Mouse (Mus musculus) cerebellum, adult 2 months (tissue): ENCODE data around the gene Tubd1. TPM values are rescaled to one million over a fixed set of nuclear protein-coding genes. Genes with fewer than 3 reads are reported as not detected.

Source experiments
- DNase-seq, 2 experiments: peaks; one replicate each; pipeline ENCODE4 v3.0.0; 2021
- H3K27ac ChIP-seq: fragments of 200-500 bp; 2 replicates; pipeline ENCODE4 v1.5.1; 2012; ENCODE audit warnings: low read length, control low read depth, inconsistent platforms; ENCODE audit not compliant: insufficient read depth
- H3K27me3 ChIP-seq: fragments of 200-500 bp; 2 replicates; pipeline ENCODE4 v1.6.1; 2012; ENCODE audit warnings: inconsistent platforms, mild to moderate bottlenecking, low read length, moderate library complexity; ENCODE audit not compliant: control insufficient read depth, insufficient read depth
- H3K4me1 ChIP-seq: fragments of 200-500 bp; 2 replicates; pipeline ENCODE4 v1.6.1; 2011; ENCODE audit warnings: low read length; ENCODE audit not compliant: control insufficient read depth, insufficient read depth
- H3K4me3 ChIP-seq: fragments of 200-500 bp; replicated peaks from 2 replicates; pipeline ENCODE3; 2011; ENCODE audit warnings: mild to moderate bottlenecking, low read depth, low read length, control low read depth; ENCODE audit not compliant: insufficient read depth
- CTCF ChIP-seq: fragments of 200-500 bp; IDR thresholded peaks from 2 replicates; pipeline ENCODE4 v1.5.1; 2011; ENCODE audit warnings: low read depth, mild to moderate bottlenecking, control low read depth, low read length, moderate library complexity, borderline replicate concordance; ENCODE audit not compliant: insufficient read depth
- POLR2A ChIP-seq: fragments of 200-500 bp; IDR thresholded peaks from 2 replicates; pipeline ENCODE4 v1.6.1; 2011; ENCODE audit warnings: low read length, control low read depth, borderline replicate concordance; ENCODE audit not compliant: insufficient read depth
- WGBS: fragments of 180-500 bp; shearing (Covaris S2); methylation state at CpG from one replicate; pipeline ENCODE4 v1.1.7; 2018; 5-methylcytosine and 5-hydroxymethylcytosine counted together
- polyA plus RNA-seq: library from polyadenylated mRNA; depleted of rRNA; stranded (reverse); fragments of >200 nt; gene quantifications from 2 replicates; pipeline ENCODE4 v1.2.3, GENCODE M21; 2012

Gene Tubd1
- polyA plus RNA-seq, 1 experiment, result 4.0 TPM

- 87% methylated on average over 1 of the region's 1 CpGs for WGBS
Observed at GRCm38 (mm10) chr11:86542851-86543250, 1.9 kb upstream of the Tubd1 start.

GRCm38 (mm10) chr11:86543960-86544638 lies 692 bp upstream of the Tubd1 start:
- no peak for TF ChIP-seq CTCF
- TF ChIP-seq POLR2A, result no peak
- Histone ChIP-seq H3K27ac (peak overlapping the region; percentile 26; the same call in 1 of the 2 replicates), H3K4me1 (no peaks in the 10 kb centered on the region), H3K4me3 (peak overlapping the region; percentile 81), H3K27me3 (no peaks in the 10 kb centered on the region)
- WGBS, result under 1% methylated on average over 43 of the region's 50 CpGs
- no peak for DNase-seq

More at GRCm38 (mm10) chr11:86542851-86543250, 1.9 kb upstream of the Tubd1 start:
- no peaks in the 10 kb centered on the region for H3K4me1 ChIP-seq
- no peak overlapping the region for H3K27ac ChIP-seq
- TF ChIP-seq POLR2A (no peak), CTCF (no peak)
- no peaks in the 10 kb centered on the region for H3K27me3 ChIP-seq
- H3K4me3 ChIP-seq, result no peak overlapping the region
- no peak for DNase-seq

GRCm38 (mm10) chr11:86545556-86545955 lies 765 bp downstream of the Tubd1 start:
- WGBS, result 75% methylated on average over 8 of the region's 8 CpGs
- DNase-seq, result no peak
- no peak for TF ChIP-seq CTCF
- TF ChIP-seq POLR2A, result no peak

GRCm38 (mm10) chr11:86547412-86547811 lies 2.6 kb downstream of the Tubd1 start:
- Histone ChIP-seq H3K27ac (no peak overlapping the region), H3K4me3 (no peak overlapping the region), H3K4me1 (no peaks in the 10 kb centered on the region), H3K27me3 (no peaks in the 10 kb centered on the region)
- no peak for TF ChIP-seq CTCF
- no peak for TF ChIP-seq POLR2A
- 100% methylated on average over 1 of the region's 1 CpGs for WGBS
- DNase-seq, result no peak

More at GRCm38 (mm10) chr11:86545556-86545955, 765 bp downstream of the Tubd1 start:
- no peak overlapping the region for H3K27ac ChIP-seq
- H3K27me3 ChIP-seq, result no peaks in the 10 kb centered on the region
- no peaks in the 10 kb centered on the region for H3K4me1 ChIP-seq
- no peak overlapping the region for H3K4me3 ChIP-seq

- TF ChIP-seq CTCF (no peak), POLR2A (no peak)
- Histone ChIP-seq H3K4me1 (no peaks in the 10 kb centered on the region), H3K4me3 (no peak overlapping the region), H3K27ac (no peak overlapping the region), H3K27me3 (no peaks in the 10 kb centered on the region)
- WGBS, result 85% methylated on average over 6 of the region's 6 CpGs
- DNase-seq, result no peak
Observed at GRCm38 (mm10) chr11:86553525-86553924, 8.7 kb downstream of the Tubd1 start.

GRCm38 (mm10) chr11:86558258-86558657 lies 13.5 kb downstream of the Tubd1 start:
- Histone ChIP-seq H3K4me3 (no peak overlapping the region), H3K27ac (no peak overlapping the region), H3K27me3 (no peaks in the 10 kb centered on the region), H3K4me1 (no peaks in the 10 kb centered on the region)
- TF ChIP-seq CTCF, result no peak
- TF ChIP-seq POLR2A, result no peak
- no peak for DNase-seq
- 74% methylated on average over 4 of the region's 4 CpGs for WGBS

GRCm38 (mm10) chr11:86568425-86568824 lies 23.6 kb downstream of the Tubd1 start:
- DNase-seq, result no peak
- Histone ChIP-seq H3K27ac (no peak overlapping the region), H3K4me1 (peaks cover 3% of the 10 kb centered on the region; the same call in 1 of the 2 replicates), H3K4me3 (no peak overlapping the region), H3K27me3 (no peaks in the 10 kb centered on the region)
- no peak for TF ChIP-seq POLR2A
- no peak; the same call in 1 of the 2 replicates for TF ChIP-seq CTCF
- 64% methylated on average over 3 of the region's 3 CpGs for WGBS

- TF ChIP-seq POLR2A (no peak), CTCF (no peak)
- Histone ChIP-seq H3K27me3 (no peaks in the 10 kb centered on the region), H3K27ac (no peak overlapping the region), H3K4me1 (peaks cover 3% of the 10 kb centered on the region; the same call in 1 of the 2 replicates), H3K4me3 (no peak overlapping the region)
- 78% methylated on average over 9 of the region's 9 CpGs for whole genome bisulfite sequencing
- DNase-seq, result no peak
Observed at GRCm38 (mm10) chr11:86570261-86570746, 25.5 kb downstream of the Tubd1 start.
